Mouse (Mus musculus) cortical plate, adult 2 months (tissue): Measurements from ENCODE around the gene Aldh3b3.

ENCODE experiments used
- CTCF ChIP-seq: fragments of 200-500 bp; IDR thresholded peaks from 2 replicates; pipeline ENCODE4 v1.5.1; 2011; ENCODE audit warnings: mild to moderate bottlenecking, control low read depth, low read length; ENCODE audit not compliant: insufficient read depth; ENCODE audit errors: extremely low read depth
- POLR2A ChIP-seq: fragments of 200-500 bp; IDR thresholded peaks from 2 replicates; pipeline ENCODE4 v1.6.1; 2011; ENCODE audit warnings: mild to moderate bottlenecking, low read length, control low read depth; ENCODE audit not compliant: insufficient read depth; ENCODE audit errors: extremely low read depth

DNA sequence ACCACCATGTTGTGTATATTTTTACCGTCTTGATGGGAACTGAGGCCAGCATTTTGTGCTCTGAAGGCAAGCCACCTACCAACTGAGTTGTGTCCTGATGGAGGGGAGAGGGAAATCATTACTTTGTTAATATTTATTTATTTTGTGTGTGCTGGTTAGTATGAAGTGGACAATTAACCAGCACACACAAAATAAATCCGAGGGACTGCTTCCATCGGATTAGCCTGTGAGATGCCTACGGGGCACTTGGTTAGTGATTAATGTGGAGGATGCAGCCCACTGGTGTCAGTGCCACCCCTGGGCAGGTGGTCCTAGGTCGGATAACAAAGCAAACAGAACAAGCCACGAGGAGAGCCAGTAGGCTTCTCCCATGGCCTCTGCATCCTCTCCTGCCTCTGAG, 36.5 kb downstream of the Aldh3b3 start:
- TF ChIP-seq CTCF, result no peak
- no peak for TF ChIP-seq POLR2A
